Mouse (Mus musculus) lung, adult 2 months (tissue): ENCODE results near the gene Amfr.

ENCODE experiments used
- CTCF ChIP-seq: fragments of 200-500 bp; IDR thresholded peaks from 2 replicates; pipeline ENCODE4 v1.5.1; 2011; ENCODE audit warnings: mild to moderate bottlenecking, low read length, control low read depth; ENCODE audit not compliant: insufficient read depth
- POLR2A ChIP-seq: fragments of 200-500 bp; IDR thresholded peaks from 2 replicates; pipeline ENCODE4 v1.6.1; 2011; ENCODE audit warnings: low read depth, mild to moderate bottlenecking, control low read depth, low read length, borderline replicate concordance; ENCODE audit errors: extremely low read depth

DNA sequence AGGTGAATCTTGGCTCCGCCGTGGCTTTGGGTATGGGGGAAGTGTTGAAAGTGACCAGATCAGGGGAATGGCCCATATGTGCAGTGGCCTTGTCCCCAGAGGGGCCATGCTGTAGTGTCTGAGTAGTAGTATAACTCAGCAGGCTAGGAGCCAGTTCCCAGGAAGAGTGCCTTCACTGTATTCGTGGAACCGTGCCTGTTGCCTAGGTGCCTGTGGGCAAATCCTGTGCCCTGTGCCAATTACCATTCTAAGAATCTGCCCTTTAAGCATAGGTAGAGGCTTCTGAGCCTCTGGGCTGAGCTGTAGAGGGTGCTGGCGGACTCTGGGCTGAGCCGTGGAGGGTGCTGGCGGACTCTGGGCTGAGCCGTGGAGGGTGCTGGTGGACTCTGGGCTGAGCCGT is 54.2 kb downstream of the Amfr start:
- TF ChIP-seq POLR2A = no peak
- no peak for TF ChIP-seq CTCF
